Mouse (Mus musculus): ENCODE measurements at regions not wholly inside any gene's neighbourhood (a gene's known extent, or its start where the extent isn't known, plus 50 kb on each side); places are given as distances from the start of the nearest gene placed in this dataset.

DNA sequence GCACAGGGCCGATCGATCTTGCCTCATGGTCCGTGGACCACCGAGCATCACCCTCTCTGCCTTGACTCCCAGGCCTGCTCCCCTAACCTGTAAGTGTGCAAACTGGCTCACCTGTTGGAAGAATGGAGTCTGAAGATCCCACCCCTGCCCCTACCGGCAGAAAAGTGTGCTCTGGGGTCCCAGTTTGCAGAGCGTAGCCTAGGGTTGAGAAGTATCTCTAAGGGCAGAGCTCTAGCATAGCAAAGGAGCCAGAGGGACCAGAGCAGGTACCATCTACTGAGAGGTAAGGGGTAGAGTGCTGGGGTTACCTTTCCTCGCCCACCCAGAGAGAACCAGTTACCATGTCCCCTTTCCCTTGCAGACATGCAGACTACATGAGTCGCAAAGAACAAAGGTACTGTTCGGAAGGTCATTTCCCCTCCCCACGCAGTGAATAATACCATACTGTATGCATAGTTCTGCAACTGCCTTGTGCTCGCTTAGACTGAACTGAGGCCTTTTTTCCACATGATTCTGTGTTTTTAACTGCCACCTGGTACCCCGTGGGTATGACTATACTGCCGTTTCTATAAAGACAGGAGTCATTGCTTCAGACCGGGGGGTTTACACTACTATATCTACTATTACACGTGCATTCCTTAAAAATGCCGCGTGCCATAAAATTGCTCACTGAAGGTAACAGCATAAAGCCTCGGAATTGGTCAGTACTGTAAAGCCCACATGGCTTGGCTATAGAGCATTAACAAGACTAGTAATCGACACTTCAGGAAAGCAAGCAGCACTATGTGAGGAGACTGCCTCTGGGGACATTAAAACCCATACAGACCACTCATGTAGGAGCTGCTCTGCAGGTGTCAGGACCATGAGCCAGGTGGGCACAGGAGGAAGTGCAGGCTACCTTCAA, 88.7 kb upstream of the Ccnd2 start:
- Histone ChIP-seq H3K4me1 (ENCODE audit: control insufficient read depth, insufficient read depth, low read length) (peaks cover 1% of the 10 kb centered on the region; the same call in 1 of the 2 replicates), H3K4me3 (ENCODE audit: low read length) (no peak overlapping the region), H3K27me3 (replicated peaks; ENCODE audit: control insufficient read depth, insufficient read depth, low read length) (no peaks in the 10 kb centered on the region), H3K4me2 (ENCODE audit: low read depth, low read length) (no peak overlapping the region), H3K9me3 (ENCODE audit: control insufficient read depth, low read length) (no peaks in the 10 kb centered on the region), H3K36me3 (ENCODE audit: control insufficient read depth, insufficient read depth, low read length) (no peaks in the 10 kb centered on the region), H3K27ac (ENCODE audit: low read length) (no peak overlapping the region), H3K9ac (ENCODE audit: low read depth, low read length) (no peak overlapping the region)
- ATAC-seq = no peak
- WGBS = 86% methylated on average over 19 of the region's 19 CpGs

DNA sequence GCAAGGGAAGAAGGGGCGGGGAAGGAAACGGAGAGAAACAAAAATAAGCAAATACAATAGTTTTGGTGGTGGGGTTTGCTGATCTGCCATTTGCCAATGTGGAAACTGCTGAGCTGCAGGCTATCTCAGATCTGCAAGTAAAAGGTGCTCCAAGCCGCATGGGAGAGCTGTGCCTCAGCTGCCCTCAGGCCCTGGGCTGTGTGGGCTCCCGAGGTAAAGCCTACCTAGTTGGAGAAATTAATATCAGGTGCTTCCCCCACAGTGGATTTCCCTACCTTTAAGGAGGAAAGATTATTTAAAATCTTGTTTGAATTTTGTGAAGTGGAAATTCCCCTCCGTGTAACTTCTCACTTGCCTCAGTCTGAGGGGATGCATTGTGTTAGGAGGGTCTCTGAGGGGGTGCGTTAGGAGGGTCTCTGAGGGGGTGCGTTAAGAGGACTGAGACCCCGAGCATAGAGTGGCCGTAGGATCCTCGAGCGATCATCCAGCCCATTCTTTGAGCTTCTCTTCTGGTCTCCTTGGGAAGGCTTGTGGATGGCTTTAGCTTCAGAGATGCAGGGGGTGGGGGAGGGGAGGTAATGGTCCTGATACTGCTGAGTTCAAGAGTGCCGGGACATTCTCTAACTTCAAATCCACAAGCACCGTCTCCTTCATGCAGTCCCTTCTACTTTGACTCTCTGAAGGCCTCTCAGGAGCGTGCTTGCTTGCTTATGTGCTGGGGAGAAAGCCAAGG, 89.9 kb upstream of the Ccnd2 start:
- Histone ChIP-seq H3K4me2 (ENCODE audit: low read depth, low read length) (no peak overlapping the region), H3K27me3 (replicated peaks; ENCODE audit: control insufficient read depth, insufficient read depth, low read length) (no peaks in the 10 kb centered on the region), H3K4me1 (ENCODE audit: control insufficient read depth, insufficient read depth, low read length) (peaks cover 6% of the 10 kb centered on the region; the same call in 1 of the 2 replicates), H3K27ac (ENCODE audit: low read length) (no peak overlapping the region), H3K36me3 (ENCODE audit: control insufficient read depth, insufficient read depth, low read length) (no peaks in the 10 kb centered on the region), H3K4me3 (ENCODE audit: low read length) (no peak overlapping the region), H3K9ac (ENCODE audit: low read depth, low read length) (no peak overlapping the region), H3K9me3 (ENCODE audit: control insufficient read depth, low read length) (no peaks in the 10 kb centered on the region)
- no peak for ATAC-seq
- WGBS = 75% methylated on average over 14 of the region's 14 CpGs

DNA sequence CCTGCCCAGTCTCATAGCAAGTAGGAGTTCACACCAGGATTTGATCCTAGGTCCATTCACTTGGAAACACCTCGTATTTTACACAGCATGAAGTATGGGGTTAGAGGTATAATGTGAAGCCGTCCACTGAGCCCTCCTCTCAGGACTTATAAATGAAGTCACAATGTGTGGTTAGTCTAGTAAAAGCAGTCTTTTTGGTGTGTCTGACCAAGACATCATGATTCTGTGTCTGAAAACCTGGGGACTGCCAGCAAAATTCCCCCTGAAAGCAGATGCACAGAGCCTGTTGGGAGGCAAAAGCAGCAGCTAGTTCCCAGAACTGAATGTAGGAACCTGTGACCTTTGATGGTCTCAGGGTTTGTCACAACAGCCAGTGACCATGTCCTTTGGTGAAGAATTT, 91.0 kb upstream of the Ccnd2 start:
- ATAC-seq = no peak
- H3K4me1 ChIP-seq (ENCODE audit: control insufficient read depth, insufficient read depth, low read length) = peaks cover 6% of the 10 kb centered on the region
- no peaks in the 10 kb centered on the region for H3K36me3 ChIP-seq (ENCODE audit: control insufficient read depth, insufficient read depth, low read length)
- no peak overlapping the region for H3K4me3 ChIP-seq (ENCODE audit: low read length)
- H3K27ac ChIP-seq (ENCODE audit: low read length) = no peak overlapping the region
- H3K27me3 ChIP-seq (replicated peaks; ENCODE audit: control insufficient read depth, insufficient read depth, low read length) = no peaks in the 10 kb centered on the region
- WGBS = 87% methylated on average over 2 of the region's 2 CpGs
- no peak overlapping the region for H3K4me2 ChIP-seq (ENCODE audit: low read depth, low read length)
- no peak overlapping the region for H3K9ac ChIP-seq (ENCODE audit: low read depth, low read length)
- H3K9me3 ChIP-seq (ENCODE audit: control insufficient read depth, low read length) = no peaks in the 10 kb centered on the region

GRCm38 (mm10) chr6:127245814-127246440, 93.9 kb upstream of the Ccnd2 start:
- Histone ChIP-seq H3K36me3 (ENCODE audit: control insufficient read depth, insufficient read depth, low read length) (no peaks in the 10 kb centered on the region), H3K4me1 (ENCODE audit: control insufficient read depth, insufficient read depth, low read length) (peaks cover 7% of the 10 kb centered on the region), H3K4me2 (ENCODE audit: low read depth, low read length) (peak overlapping the region; percentile 37; the same call in 1 of the 2 replicates), H3K27me3 (replicated peaks; ENCODE audit: control insufficient read depth, insufficient read depth, low read length) (no peaks in the 10 kb centered on the region), H3K4me3 (ENCODE audit: low read length) (no peak overlapping the region), H3K9me3 (ENCODE audit: control insufficient read depth, low read length) (no peaks in the 10 kb centered on the region), H3K9ac (ENCODE audit: low read depth, low read length) (no peak overlapping the region), H3K27ac (ENCODE audit: low read length) (0 out of 2 replicates have a peak overlapping the region, but pooled peaks have one; percentile 33)
- WGBS = 61% methylated on average over 4 of the region's 4 CpGs
- ATAC-seq = peak; percentile 99

- ATAC-seq = no peak
- no peak overlapping the region for H3K27ac ChIP-seq (ENCODE audit: low read length)
- H3K4me2 ChIP-seq (ENCODE audit: low read depth, low read length) = no peak overlapping the region
- no peak overlapping the region for H3K9ac ChIP-seq (ENCODE audit: low read depth, low read length)
- 69% methylated on average over 7 of the region's 7 CpGs for WGBS
- H3K36me3 ChIP-seq (ENCODE audit: control insufficient read depth, insufficient read depth, low read length) = no peaks in the 10 kb centered on the region
- H3K27me3 ChIP-seq (replicated peaks; ENCODE audit: control insufficient read depth, insufficient read depth, low read length) = no peaks in the 10 kb centered on the region
- H3K4me3 ChIP-seq (ENCODE audit: low read length) = no peak overlapping the region
- H3K9me3 ChIP-seq (ENCODE audit: control insufficient read depth, low read length) = no peaks in the 10 kb centered on the region
- H3K4me1 ChIP-seq (ENCODE audit: control insufficient read depth, insufficient read depth, low read length) = peaks cover 14% of the 10 kb centered on the region
These were observed 94.7 kb upstream of the Ccnd2 start for GRCm38 (mm10) chr6:127246730-127247129.

DNA sequence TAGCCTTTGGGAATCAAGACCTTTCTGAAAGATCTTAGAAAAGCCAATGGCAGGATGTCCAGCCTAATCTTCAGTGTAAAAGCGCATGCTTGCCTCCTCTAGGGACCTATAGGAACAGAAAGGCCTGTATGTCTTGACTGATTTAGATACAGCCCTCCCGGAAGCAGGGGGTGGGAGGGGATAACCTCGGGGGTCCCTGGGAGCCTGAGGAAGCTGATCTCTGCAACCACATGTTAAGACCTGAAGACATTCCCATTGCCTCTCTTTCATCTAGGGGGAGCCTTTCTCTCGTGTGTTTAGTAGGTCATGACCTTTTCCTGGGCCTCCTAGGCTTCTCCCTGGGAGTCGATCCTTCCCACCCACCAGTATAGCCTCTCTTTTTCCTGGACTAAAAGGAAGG, 95.3 kb upstream of the Ccnd2 start:
- no peaks in the 10 kb centered on the region for H3K36me3 ChIP-seq (ENCODE audit: control insufficient read depth, insufficient read depth, low read length)
- no peak overlapping the region for H3K4me3 ChIP-seq (ENCODE audit: low read length)
- H3K27ac ChIP-seq (ENCODE audit: low read length) = no peak overlapping the region
- no peak for ATAC-seq
- H3K9ac ChIP-seq (ENCODE audit: low read depth, low read length) = no peak overlapping the region
- H3K27me3 ChIP-seq (replicated peaks; ENCODE audit: control insufficient read depth, insufficient read depth, low read length) = no peaks in the 10 kb centered on the region
- H3K9me3 ChIP-seq (ENCODE audit: control insufficient read depth, low read length) = no peaks in the 10 kb centered on the region
- no peak overlapping the region for H3K4me2 ChIP-seq (ENCODE audit: low read depth, low read length)
- peaks cover 20% of the 10 kb centered on the region for H3K4me1 ChIP-seq (ENCODE audit: control insufficient read depth, insufficient read depth, low read length)
- WGBS = 46% methylated on average over 5 of the region's 5 CpGs

DNA sequence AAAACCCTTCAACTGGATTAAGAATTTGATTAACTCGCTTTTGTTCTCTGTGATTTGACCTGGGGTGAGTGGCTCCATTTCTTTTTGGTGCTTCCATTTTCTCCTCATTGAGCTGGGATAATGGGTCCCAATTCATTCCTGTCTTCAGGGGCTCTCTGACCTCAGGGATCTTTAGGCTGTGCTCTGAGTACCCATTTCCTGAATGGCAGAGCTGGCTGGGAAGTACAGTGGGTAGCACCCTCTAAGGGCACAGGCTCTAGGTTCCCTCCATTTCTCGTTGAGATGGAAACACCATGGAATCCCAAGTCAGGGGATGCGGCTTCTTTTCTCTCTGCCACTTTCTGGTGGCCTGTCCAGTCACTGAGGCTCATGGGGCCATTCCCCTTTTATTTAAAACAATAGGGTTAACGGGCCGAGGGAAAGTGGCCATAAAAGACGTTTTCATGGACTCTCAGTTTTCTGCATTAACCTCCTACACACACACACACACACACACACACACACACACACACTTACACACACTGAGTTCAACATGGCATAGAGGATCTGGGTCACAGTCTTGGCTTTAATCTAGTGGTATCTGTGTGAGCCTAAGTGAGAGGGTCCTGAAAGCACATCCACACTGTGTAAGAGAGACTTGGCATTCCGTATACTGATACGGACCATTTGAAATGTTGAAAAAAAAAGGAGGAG, 98.3 kb upstream of the Ccnd2 start:
- no peak overlapping the region for H3K4me3 ChIP-seq (ENCODE audit: low read length)
- H3K27ac ChIP-seq (ENCODE audit: low read length) = no peak overlapping the region
- no peaks in the 10 kb centered on the region for H3K9me3 ChIP-seq (ENCODE audit: control insufficient read depth, low read length)
- H3K9ac ChIP-seq (ENCODE audit: low read depth, low read length) = no peak overlapping the region
- no peaks in the 10 kb centered on the region for H3K36me3 ChIP-seq (ENCODE audit: control insufficient read depth, insufficient read depth, low read length)
- H3K4me1 ChIP-seq (ENCODE audit: control insufficient read depth, insufficient read depth, low read length) = peaks cover 23% of the 10 kb centered on the region
- H3K27me3 ChIP-seq (replicated peaks; ENCODE audit: control insufficient read depth, insufficient read depth, low read length) = no peaks in the 10 kb centered on the region
- H3K4me2 ChIP-seq (ENCODE audit: low read depth, low read length) = no peak overlapping the region
- ATAC-seq = no peak
- 42% methylated on average over 8 of the region's 8 CpGs for WGBS

DNA sequence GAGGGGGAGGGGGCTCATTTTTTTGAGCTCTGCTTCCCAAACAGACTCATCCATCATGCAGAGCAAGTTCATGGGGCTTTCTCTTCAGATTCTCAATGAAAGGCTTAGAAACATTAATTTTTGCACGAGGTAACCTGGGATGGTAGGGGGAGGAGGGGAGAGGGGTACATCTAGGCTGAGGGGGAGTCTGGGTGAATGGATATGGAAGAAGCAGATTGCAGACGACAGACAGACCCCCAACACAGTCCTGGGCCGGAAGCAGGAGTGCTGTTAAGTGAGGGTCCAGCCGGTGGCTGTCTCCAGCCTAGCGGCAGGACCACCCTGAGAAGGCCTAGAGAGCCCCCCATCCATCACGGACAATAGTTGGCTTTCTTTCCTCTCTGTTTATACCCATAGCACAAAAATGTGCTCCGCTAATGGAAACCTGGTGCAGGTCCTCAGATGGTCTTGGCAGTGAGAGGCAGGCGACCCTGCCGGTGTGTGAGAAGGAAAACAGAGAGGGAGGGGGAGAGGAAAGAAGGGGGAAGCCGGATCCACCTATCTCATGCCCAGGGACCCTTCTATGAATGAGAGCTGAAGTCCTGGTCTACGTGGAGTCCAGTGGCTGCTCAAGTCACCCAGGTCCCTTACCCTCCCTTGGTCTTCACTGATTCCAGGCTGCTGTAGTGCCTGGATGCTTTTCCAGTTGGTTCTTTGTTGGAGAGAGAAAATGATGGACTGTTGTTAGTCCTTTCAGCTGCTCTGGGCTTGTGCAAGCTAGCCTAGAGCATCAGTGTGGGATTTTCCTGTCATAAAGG, 99.1 kb upstream of the Ccnd2 start:
- Histone ChIP-seq H3K4me3 (ENCODE audit: low read length) (no peak overlapping the region), H3K36me3 (ENCODE audit: control insufficient read depth, insufficient read depth, low read length) (no peaks in the 10 kb centered on the region), H3K27me3 (replicated peaks; ENCODE audit: control insufficient read depth, insufficient read depth, low read length) (no peaks in the 10 kb centered on the region), H3K9me3 (ENCODE audit: control insufficient read depth, low read length) (no peaks in the 10 kb centered on the region), H3K27ac (ENCODE audit: low read length) (peak overlapping the region; percentile 55; the same call in 1 of the 2 replicates), H3K9ac (ENCODE audit: low read depth, low read length) (no peak overlapping the region), H3K4me2 (ENCODE audit: low read depth, low read length) (peak overlapping the region; percentile 7; the same call in 1 of the 2 replicates), H3K4me1 (ENCODE audit: control insufficient read depth, insufficient read depth, low read length) (peaks cover 18% of the 10 kb centered on the region)
- WGBS = 26% methylated on average over 11 of the region's 11 CpGs
- peak; percentile 34 for ATAC-seq
